Mouse (Mus musculus) right cerebral cortex, adult 18-20 months (tissue): ENCODE measurements around the gene Nxph2.
"Not testable (repeated sequence)": the region's sequence is repeated elsewhere in the genome, so short reads cannot be mapped to it uniquely, and the experiment has no call there.

Experiments used
- DNase-seq: peaks from one replicate; pipeline ENCODE4 v3.0.0; 2022; ENCODE audit warnings: mixed read lengths

Nxph2 gene

DNA sequence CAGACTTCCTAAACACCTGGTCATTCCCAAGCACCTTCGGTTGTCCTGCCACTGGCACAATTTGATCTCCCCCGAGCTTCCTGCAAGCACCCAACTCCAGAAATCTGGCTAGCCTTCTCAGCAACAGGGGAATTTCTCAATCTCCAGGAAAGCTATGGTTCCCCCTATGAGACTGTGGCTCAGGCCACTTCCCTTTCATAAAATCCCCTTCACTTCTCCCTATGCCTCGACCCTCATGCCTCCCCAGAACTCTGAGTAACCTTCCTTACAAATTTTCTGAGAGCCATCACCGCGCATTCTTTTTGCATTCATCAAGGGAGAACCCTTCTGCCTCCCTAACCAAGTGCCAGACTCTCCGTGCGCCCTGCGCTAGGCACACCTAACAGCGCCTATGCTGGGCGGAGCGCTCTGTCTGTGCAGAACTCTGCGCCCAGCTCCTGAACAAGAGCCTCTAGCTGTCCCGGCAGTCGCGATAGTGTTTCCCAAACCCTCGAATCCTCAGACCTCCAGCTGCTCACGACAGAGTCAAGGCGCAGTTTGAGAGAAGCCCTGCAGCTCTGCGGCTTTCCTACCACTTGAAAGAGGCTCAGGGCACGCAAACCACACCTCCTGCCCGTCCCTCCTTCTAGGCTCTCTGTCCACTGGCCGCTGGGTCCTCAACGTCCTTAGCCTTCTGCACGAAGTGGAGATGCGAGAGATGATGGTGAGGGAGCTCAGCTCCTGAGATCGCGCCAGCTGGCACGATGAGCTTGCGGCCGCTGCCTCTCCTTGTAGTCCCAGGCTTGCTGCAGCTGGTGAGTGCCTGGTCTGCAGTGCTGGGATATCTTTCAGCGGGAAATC is at the start of gene Nxph2:
Nxph2 (plus strand) TSS at position 501 of the 840 bp plus-strand sequence.
- peak; percentile 31 for DNase-seq

DNA sequence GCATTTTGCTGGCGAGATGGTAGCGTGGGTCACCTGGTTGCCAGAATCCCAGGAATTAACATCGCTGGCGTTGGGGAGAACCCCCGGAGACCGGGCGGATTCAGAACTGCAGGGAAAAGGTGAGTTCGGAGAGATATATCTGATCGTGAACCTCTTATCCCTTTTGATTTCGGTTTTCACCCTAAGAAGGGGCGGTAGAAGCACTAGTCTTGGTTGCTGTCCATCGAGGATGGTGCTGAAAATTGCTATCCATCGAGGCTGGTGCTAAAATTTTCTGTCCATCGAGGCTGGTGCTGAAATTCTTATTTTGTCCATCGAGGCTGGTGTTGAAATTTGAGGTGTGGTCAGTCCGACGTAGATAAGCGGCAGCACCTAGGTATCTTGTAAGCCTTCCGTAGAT is 30.1 kb upstream of the Nxph2 start:
- not testable (repeated sequence) for DNase-seq

DNA sequence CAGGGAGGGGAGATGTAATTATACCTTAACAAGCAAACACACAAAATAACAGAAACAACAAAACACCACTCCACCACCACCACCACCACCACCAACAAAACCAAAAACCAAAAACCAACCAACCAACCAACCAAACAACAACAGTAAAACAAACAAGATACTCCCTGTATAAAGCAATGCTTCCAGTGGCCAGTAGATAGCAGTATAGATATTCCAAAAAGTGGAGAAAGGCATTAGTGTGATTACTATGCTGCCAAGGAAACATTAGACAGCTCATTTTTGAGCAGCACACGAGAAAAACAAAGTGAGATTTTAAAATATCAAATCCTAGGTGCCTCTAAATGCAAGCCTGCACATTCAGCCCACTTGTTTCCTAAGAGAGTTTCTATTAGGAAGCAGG is 6.2 kb upstream of the Nxph2 start:
- no peak for DNase-seq
